Mouse (Mus musculus) adrenal gland, postnatal 4 days (tissue): Measurements from ENCODE around the gene Thrap3. TPM values are rescaled to one million over a fixed set of nuclear protein-coding genes. Genes with fewer than 3 reads are reported as not detected.

Experiments
- total RNA-seq, 2 experiments: library from RNA; stranded (reverse); gene quantifications; 2 replicates each; pipeline ENCODE4 v1.2.3; 2021

Thrap3 gene
- total RNA-seq, 2 experiments from 2014 or later: 319 to 332 TPM

Other genes with a start within 250 kb of the Thrap3 start
- gene Csf3r, start 178.2 kb downstream of the Thrap3 start, total RNA-seq: 1 to 10 TPM; 2.0 to 2.3 TPM
- gene Mrps15, start 155.8 kb downstream of the Thrap3 start, total RNA-seq: 10 to 100 TPM; 72.5 to 73.9 TPM
- 10 to 100 TPM; 12.3 to 15.7 TPM for gene Oscp1, start 144.2 kb downstream of the Thrap3 start, total RNA-seq
- 10 to 100 TPM; 26.7 to 27.1 TPM for gene Lsm10, start 106.1 kb downstream of the Thrap3 start, total RNA-seq
- 10 to 100 TPM; 25.9 to 30.5 TPM for gene Stk40, start 98.8 kb downstream of the Thrap3 start, total RNA-seq
- gene Eva1b, start 55.0 kb downstream of the Thrap3 start, total RNA-seq: 10 to 100 TPM; 67.2 to 69.6 TPM
- gene Sh3d21, start 39.3 kb downstream of the Thrap3 start, total RNA-seq: 1 to 10 TPM; 4.2 to 4.3 TPM
- gene Map7d1, start 53.6 kb upstream of the Thrap3 start, total RNA-seq: 10 to 100 TPM; 64.1 to 70.7 TPM
- 10 to 100 TPM; 70.0 to 75.4 TPM for gene Trappc3, start 59.6 kb upstream of the Thrap3 start, total RNA-seq
- 10 to 100 TPM in 1 of 2 experiments, 1 to 10 TPM in 1; 9.3 to 12.8 TPM for gene Col8a2, start 84.0 kb upstream of the Thrap3 start, total RNA-seq
- gene Adprhl2, start 118.9 kb upstream of the Thrap3 start, total RNA-seq: 10 to 100 TPM; 41.3 to 42.0 TPM
- gene Tekt2, start 122.9 kb upstream of the Thrap3 start, total RNA-seq: 1 to 10 TPM; 4.0 to 5.0 TPM
- 10 to 100 TPM; 16.2 to 21.6 TPM for gene Ago3, start 226.8 kb upstream of the Thrap3 start, total RNA-seq